Mouse (Mus musculus): ENCODE data around the gene Dhx58.
A peak's percentile ranks its signal among the peaks of the same experiment; 100 is the strongest.

Gene Dhx58

GRCm38 (mm10) chr11:100721776-100722492 lies 17.9 kb upstream of the Dhx58 start:
- no peak for DNase-seq (ENCODE audit: low spot score)

GRCm38 (mm10) chr11:100721254-100721653 lies 17.2 kb upstream of the Dhx58 start:
- no peak for DNase-seq (ENCODE audit: low spot score)

DNA sequence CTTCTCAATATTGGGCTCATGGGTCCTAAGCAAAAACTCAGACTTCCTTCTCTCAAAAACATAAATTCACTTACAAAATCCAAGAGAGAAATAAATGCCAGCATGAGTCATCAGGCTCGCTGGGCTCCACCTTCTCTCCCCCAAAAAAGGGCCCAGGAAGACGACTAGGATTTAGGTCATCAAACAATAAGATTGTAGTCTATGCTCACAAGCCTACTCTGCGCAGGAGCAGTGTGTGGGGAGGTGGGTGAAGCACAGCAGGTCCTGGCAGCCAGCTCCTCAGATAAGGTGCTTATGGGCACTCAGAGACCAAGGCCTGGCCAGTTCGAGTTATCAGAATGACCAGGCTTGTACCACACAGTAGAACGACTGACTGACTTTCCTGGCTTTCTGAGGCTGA lies 16.3 kb upstream of the Dhx58 start:
- DNase-seq (ENCODE audit: low spot score): no peak

GRCm38 (mm10) chr11:100719893-100720292 lies 15.8 kb upstream of the Dhx58 start:
- no peak for DNase-seq (ENCODE audit: low spot score)

DNA sequence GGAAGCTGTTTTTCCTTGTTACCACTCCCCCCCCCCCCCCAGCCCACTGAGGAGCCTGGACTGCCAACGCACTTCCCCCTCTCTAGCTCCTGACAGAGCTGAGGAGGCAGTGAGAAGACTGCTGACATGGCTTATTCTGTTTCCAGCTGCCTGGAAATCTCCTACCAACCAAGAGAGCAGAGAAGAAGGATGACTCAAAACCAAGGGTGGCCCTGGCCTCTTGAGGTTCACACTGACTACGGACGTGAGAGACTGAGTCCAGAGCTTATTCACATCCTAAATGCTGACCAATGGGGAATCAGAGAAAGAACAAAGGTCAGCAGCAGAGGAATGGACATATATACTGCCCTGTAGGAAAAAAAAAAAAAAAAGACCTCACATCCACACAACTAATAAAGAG lies 15.2 kb upstream of the Dhx58 start:
- DNase-seq (ENCODE audit: low spot score): no peak

DNA sequence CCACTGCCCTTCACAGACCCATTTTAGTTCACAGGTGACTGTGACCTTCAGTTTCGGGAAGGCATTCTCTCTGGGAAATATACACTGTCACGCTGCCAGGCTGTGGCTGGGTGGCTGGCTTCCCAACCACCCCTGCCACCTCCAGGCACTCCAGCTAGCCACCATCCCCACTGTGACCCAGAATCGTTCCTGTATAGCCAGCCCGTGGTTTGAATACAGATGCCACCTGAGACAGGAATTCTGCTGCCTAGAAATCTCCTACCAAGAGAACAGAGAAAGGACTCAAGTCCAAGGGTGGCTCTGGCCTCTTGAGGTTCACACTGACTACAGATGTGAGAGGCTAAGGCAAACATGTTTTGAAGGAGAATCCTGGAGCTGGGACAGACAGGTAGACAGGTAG lies 14.8 kb upstream of the Dhx58 start:
- no peak for DNase-seq (ENCODE audit: low spot score)

DNA sequence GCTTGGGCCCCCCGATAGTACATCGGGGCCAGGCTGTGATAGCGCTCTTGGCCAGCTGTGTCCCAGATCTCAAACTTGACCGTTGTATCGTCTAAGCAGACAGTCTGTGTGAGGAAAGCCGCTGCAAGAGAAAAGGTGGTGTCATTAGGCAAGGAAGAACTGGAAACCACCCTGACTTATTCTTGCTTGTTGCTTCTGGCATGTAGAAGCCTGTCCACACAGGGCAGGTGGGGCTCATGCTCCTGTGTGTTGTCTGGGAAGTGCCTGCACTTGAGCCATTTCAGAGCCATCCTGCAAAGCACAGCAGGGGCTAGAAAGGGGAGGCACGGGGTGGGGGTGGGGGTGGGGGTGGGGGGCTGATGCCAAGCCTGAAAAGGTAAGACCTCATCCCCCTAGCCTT lies 14.4 kb upstream of the Dhx58 start:
- DNase-seq (ENCODE audit: low spot score): no peak

DNA sequence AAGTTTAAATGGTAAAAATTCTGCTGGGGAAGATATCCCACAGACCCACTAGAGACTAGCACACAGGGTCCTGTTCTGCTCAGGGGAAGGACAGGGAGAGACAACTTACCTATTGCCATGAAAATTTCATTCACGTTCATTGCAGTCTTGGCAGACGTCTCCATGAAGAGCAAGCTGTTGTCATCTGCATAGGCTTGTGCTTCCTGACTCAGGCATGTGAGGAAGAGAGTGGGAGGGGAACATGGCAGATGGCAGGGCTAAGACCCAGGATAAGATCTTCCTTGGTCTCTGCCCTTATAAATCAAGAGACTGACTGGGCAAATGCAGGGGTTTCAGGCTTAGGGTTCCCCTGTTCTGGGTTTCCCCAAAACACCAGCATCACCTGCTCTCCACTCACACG lies 12.6 kb upstream of the Dhx58 start:
- DNase-seq (ENCODE audit: low spot score): no peak

GRCm38 (mm10) chr11:100714948-100715347 lies 10.9 kb upstream of the Dhx58 start:
- no peak for DNase-seq (ENCODE audit: low spot score)

- peak; percentile 68 for DNase-seq (ENCODE audit: low spot score)
Observed at GRCm38 (mm10) chr11:100714534-100714915, 10.5 kb upstream of the Dhx58 start.

GRCm38 (mm10) chr11:100713735-100714533 lies 9.9 kb upstream of the Dhx58 start, which contains the start of gene Hspb9:
TSS of gene Hspb9 (plus strand) at chr11:100713850.
- peak; percentile 78 for DNase-seq (ENCODE audit: low spot score)

DNA sequence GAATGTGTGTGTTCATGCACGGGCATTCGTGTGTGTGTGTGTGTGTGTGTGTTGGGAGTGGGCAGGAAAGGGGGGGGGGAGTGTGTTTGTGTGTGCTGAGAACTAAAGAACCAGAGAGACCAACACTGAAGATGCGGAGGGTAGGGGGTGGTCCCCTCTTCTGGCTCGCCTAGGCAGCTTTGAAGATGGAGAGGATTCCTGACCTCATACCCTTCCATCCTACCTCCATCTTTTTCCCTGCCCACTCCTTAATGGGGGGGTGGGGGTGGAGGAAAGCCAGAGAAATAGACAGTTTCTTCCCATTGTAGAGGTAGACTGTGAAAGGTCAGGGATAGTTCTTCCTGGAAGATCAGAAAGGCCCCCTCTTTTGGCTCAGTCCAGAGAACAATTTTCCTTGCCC lies 9.1 kb upstream of the Dhx58 start:
- no peak for DNase-seq (ENCODE audit: low spot score)

GRCm38 (mm10) chr11:100711783-100712615 lies 7.9 kb upstream of the Dhx58 start, which contains the start of gene Kat2a:
TSS of gene Kat2a (minus strand) at chr11:100712465.
- peak; percentile 87 for DNase-seq (ENCODE audit: low spot score)

- no peak for DNase-seq (ENCODE audit: low spot score)
Observed at GRCm38 (mm10) chr11:100710977-100711376, 6.9 kb upstream of the Dhx58 start.

GRCm38 (mm10) chr11:100710528-100710927 lies 6.5 kb upstream of the Dhx58 start:
- DNase-seq (ENCODE audit: low spot score): no peak

GRCm38 (mm10) chr11:100709201-100709810 lies 5.2 kb upstream of the Dhx58 start:
- DNase-seq (ENCODE audit: low spot score): no peak

GRCm38 (mm10) chr11:100705095-100705747 lies 1.1 kb upstream of the Dhx58 start:
- no peak for DNase-seq (ENCODE audit: low spot score)

DNA sequence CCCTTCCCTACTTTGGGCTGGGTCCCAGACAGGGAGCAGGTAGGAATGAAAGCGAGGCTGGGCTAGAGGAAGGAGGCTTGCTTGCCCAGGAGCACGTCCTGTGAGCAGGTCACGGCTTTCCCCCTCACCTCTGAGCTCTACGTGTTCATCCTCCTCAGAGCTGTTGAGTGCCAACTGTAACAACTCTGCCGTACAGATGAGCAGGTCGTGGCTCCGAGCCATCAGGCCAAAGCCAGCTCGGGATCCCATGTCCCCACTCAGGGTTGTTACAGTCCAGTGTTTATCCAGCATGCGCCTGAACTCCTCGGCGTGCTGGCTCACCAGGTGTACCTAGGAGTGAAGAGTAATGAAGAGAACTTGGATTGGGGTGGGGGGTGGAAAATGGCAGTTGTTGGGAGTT lies 705 bp downstream of the Dhx58 start:
- no peak for DNase-seq (ENCODE audit: low spot score)

DNA sequence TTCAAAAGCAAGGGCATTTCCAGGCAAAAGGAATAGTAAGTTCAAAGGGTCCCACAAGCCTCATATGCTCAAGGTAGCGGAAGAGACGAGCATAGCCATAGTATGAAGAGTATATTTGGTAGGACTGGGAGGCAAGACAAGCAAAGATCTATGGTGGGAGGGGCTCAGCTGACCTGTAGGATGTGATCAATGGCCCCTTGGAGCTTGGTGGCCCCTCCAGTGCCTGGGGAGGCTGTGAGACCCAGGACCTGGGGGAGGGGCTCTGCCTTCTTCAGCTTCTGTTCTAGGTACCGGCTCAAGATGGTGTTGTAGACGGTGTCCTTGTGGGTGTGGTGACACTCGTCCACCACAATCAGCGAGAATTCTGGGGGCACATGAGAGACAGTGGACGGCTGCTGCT lies 1.2 kb downstream of the Dhx58 start:
- no peak for DNase-seq (ENCODE audit: low spot score)

DNA sequence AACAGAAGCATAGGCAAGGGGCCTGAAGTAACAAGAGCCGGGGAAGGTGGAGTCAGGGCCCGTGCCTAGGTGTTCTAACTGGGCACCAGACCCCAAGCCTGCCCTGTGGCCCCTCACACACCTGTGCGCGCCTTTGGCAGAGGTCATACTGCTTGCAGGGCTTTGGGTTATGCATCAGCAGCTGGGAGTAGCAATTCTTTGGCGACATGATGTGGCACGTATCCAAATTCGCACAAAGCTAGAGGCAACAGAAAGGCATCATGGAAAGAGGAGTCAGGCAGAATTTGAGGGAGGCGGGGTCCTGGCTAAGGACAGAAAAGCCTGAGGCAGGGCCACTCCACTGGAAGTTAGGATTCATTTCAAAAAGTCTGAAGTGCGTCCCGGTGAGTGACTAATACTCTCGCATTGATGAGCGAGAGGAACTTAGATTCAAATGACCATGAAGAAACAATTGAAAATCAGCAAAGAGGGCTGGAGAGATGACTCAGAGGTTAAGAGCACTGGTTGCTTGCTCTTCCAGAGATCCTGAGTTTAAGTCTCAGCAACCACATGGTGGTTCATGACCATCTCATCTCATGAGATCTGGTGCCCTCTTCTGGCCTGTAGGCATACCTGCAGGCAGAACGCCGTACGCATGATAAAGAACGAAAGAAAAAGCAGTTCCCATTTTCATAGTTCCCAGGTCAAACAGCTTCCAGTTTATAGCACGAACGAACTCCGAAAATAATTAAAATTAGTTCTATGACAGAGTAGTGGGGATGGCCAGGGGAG lies 1.8 kb downstream of the Dhx58 start:
- DNase-seq (ENCODE audit: low spot score): no peak

- DNase-seq (ENCODE audit: low spot score): peak; percentile 64
Observed at GRCm38 (mm10) chr11:100701301-100701700, 2.8 kb downstream of the Dhx58 start.
